Mouse (Mus musculus) neural tube, embryonic 11.5 days (tissue): ENCODE measurements around the gene Elp4. TPM values are rescaled to one million over a fixed set of nuclear protein-coding genes. Genes with fewer than 3 reads are reported as not detected.
A peak's percentile ranks its signal among the peaks of the same experiment; 100 is the strongest.

Experiments
- ATAC-seq: fragments of 200-750 bp; cut with Nextera tagmentation; 2 replicates; pipeline ENCODE4 v1.8.0; 2017; ENCODE audit warnings: moderate number of reproducible peaks, mild to moderate bottlenecking, moderate TSS enrichment, moderate library complexity; ENCODE audit not compliant: insufficient read depth, low FRiP score, low TSS enrichment
- DNase-seq: peaks from one replicate; pipeline ENCODE4 v3.0.0-alpha.2; 2015; ENCODE audit warnings: low spot score
- H3K27ac ChIP-seq: fragments of 300-500 bp; sonication (generic); 2 replicates; pipeline ENCODE4 v1.5.1; 2014; ENCODE audit warnings: low read depth, mild to moderate bottlenecking, low read length
- H3K27me3 ChIP-seq: fragments of 300-500 bp; sonication (generic); 2 replicates; pipeline ENCODE4 v1.6.1; 2014; ENCODE audit warnings: mild to moderate bottlenecking, low read length, mixed read lengths; ENCODE audit not compliant: control insufficient read depth, insufficient read depth
- H3K36me3 ChIP-seq: fragments of 300-500 bp; sonication (generic); 2 replicates; pipeline ENCODE4 v1.6.1; 2014; ENCODE audit warnings: mild to moderate bottlenecking, low read length, moderate library complexity, mixed read lengths; ENCODE audit not compliant: control insufficient read depth, insufficient read depth
- H3K4me1 ChIP-seq: fragments of 300-500 bp; sonication (generic); 2 replicates; pipeline ENCODE4 v1.6.1; 2014; ENCODE audit warnings: low read length, mixed read lengths; ENCODE audit not compliant: control insufficient read depth, insufficient read depth
- H3K4me2 ChIP-seq: fragments of 300-500 bp; sonication (generic); 2 replicates; pipeline ENCODE4 v1.6.1; 2014; ENCODE audit warnings: low read depth, mild to moderate bottlenecking, moderate library complexity
- H3K4me3 ChIP-seq: fragments of 300-500 bp; sonication (generic); 2 replicates; pipeline ENCODE4 v1.5.1; 2014; ENCODE audit warnings: low read depth, low read length
- H3K9ac ChIP-seq: fragments of 300-500 bp; sonication (generic); 2 replicates; pipeline ENCODE4 v1.6.1; 2014; ENCODE audit warnings: mild to moderate bottlenecking, low read length
- H3K9me3 ChIP-seq: fragments of 300-500 bp; sonication (generic); 2 replicates; pipeline ENCODE4 v1.6.1; 2016; ENCODE audit warnings: low read length; ENCODE audit not compliant: control insufficient read depth
- WGBS: fragments of 180-500 bp; shearing (Covaris S2); extraction: QIAGEN DNeasy Blood & Tissue Kit; methylation state at CpG from one replicate; pipeline ENCODE4 v1.1.7; 2014; 5-methylcytosine and 5-hydroxymethylcytosine counted together
- polyA plus RNA-seq: library from polyadenylated mRNA; unstranded; fragments of >200 nt; fragmentation: Nextera tagmentation; extraction: Ambion mirVana; gene quantifications from 2 replicates; pipeline ENCODE4 v1.2.1, GENCODE M21; 2014

The Elp4 gene
- polyA plus RNA-seq, 1 experiment from 2014 or later = 53.2 TPM

GRCm38 (mm10) chr2:105680146-105680998 lies 224.0 kb downstream of the Elp4 start:
- 0 out of 2 replicates have a peak, but pooled peaks cover 2% of the 10 kb centered on the region for H3K36me3 ChIP-seq
- WGBS = 1% methylated on average over 21 of the region's 24 CpGs
- peak overlapping the region; percentile 71 for H3K4me2 ChIP-seq
- ATAC-seq (peak; percentile 82), DNase-seq (peak; percentile 77)
- 0 out of 2 replicates have a peak overlapping the region, but pooled peaks have one; percentile 11 for H3K27ac ChIP-seq
- H3K4me3 ChIP-seq = peak overlapping the region; percentile 62; the same call in 1 of the 2 replicates
- peaks cover 60% of the 10 kb centered on the region for H3K27me3 ChIP-seq
- peaks cover 15% of the 10 kb centered on the region for H3K4me1 ChIP-seq
- peak overlapping the region; percentile 16 for H3K9ac ChIP-seq
- no peaks in the 10 kb centered on the region for H3K9me3 ChIP-seq

GRCm38 (mm10) chr2:105679331-105679730 lies 225.0 kb downstream of the Elp4 start:
- Histone ChIP-seq H3K27ac (no peak overlapping the region), H3K27me3 (peaks cover 62% of the 10 kb centered on the region), H3K4me3 (peak overlapping the region; percentile 62), H3K4me1 (peaks cover 18% of the 10 kb centered on the region), H3K9ac (no peak overlapping the region; the same call in 1 of the 2 replicates), H3K9me3 (no peaks in the 10 kb centered on the region), H3K4me2 (peak overlapping the region; percentile 71), H3K36me3 (no peaks in the 10 kb centered on the region)
- DNase-seq (peak; percentile 23), ATAC-seq (no peak)
- WGBS = 3% methylated on average over 2 of the region's 2 CpGs

- Histone ChIP-seq H3K27me3 (peaks cover 64% of the 10 kb centered on the region), H3K9me3 (no peaks in the 10 kb centered on the region), H3K27ac (no peak overlapping the region), H3K4me1 (peaks cover 21% of the 10 kb centered on the region), H3K9ac (peak overlapping the region; percentile 0; the same call in 1 of the 2 replicates), H3K36me3 (no peaks in the 10 kb centered on the region), H3K4me3 (peak overlapping the region; percentile 62), H3K4me2 (peak overlapping the region; percentile 71)
- WGBS = under 1% methylated on average over 7 of the region's 7 CpGs
- DNase-seq (peak; percentile 24), ATAC-seq (no peak)
Observed at GRCm38 (mm10) chr2:105678880-105679321, 225.5 kb downstream of the Elp4 start.

- H3K36me3 ChIP-seq = no peaks in the 10 kb centered on the region
- peak overlapping the region; percentile 62 for H3K4me3 ChIP-seq
- ATAC-seq = no peak
- H3K27ac ChIP-seq = no peak overlapping the region
- no peak overlapping the region; the same call in 1 of the 2 replicates for H3K9ac ChIP-seq
- no peaks in the 10 kb centered on the region for H3K9me3 ChIP-seq
- H3K27me3 ChIP-seq = peaks cover 66% of the 10 kb centered on the region
- H3K4me1 ChIP-seq = peaks cover 25% of the 10 kb centered on the region
- DNase-seq = no peak
- peak overlapping the region; percentile 71 for H3K4me2 ChIP-seq
- WGBS = 3% methylated on average over 4 of the region's 4 CpGs
Observed at GRCm38 (mm10) chr2:105678306-105678705, 226.1 kb downstream of the Elp4 start.

GRCm38 (mm10) chr2:105677434-105678105 lies 226.8 kb downstream of the Elp4 start:
- H3K27ac ChIP-seq = no peak overlapping the region
- peak; percentile 29 for DNase-seq
- no peaks in the 10 kb centered on the region for H3K36me3 ChIP-seq
- no peaks in the 10 kb centered on the region for H3K9me3 ChIP-seq
- H3K4me1 ChIP-seq = peaks cover 23% of the 10 kb centered on the region
- 0% methylated on average over 11 of the region's 11 CpGs for WGBS
- peaks cover 65% of the 10 kb centered on the region for H3K27me3 ChIP-seq
- ATAC-seq = no peak
- peak overlapping the region; percentile 92 for H3K9ac ChIP-seq
- H3K4me3 ChIP-seq = peak overlapping the region; percentile 62
- peak overlapping the region; percentile 71 for H3K4me2 ChIP-seq

- no peaks in the 10 kb centered on the region for H3K36me3 ChIP-seq
- H3K27me3 ChIP-seq = peaks cover 67% of the 10 kb centered on the region
- H3K4me2 ChIP-seq = peak overlapping the region; percentile 71
- DNase-seq = no peak
- peak overlapping the region; percentile 92 for H3K9ac ChIP-seq
- peak overlapping the region; percentile 62 for H3K4me3 ChIP-seq
- no peaks in the 10 kb centered on the region for H3K9me3 ChIP-seq
- H3K4me1 ChIP-seq = peaks cover 21% of the 10 kb centered on the region
- WGBS = 0% methylated on average over 11 of the region's 11 CpGs
- no peak for ATAC-seq
- H3K27ac ChIP-seq = peak overlapping the region; percentile 77
Observed at GRCm38 (mm10) chr2:105676909-105677433, 227.4 kb downstream of the Elp4 start.

- WGBS = under 1% methylated on average over 69 of the region's 77 CpGs
- ATAC-seq (no peak), DNase-seq (peak; percentile 66)
- Histone ChIP-seq H3K4me1 (peaks cover 16% of the 10 kb centered on the region), H3K4me2 (peak overlapping the region; percentile 71), H3K9ac (peak overlapping the region; percentile 92), H3K27ac (peak overlapping the region; percentile 77), H3K27me3 (peaks cover 63% of the 10 kb centered on the region), H3K36me3 (no peaks in the 10 kb centered on the region), H3K4me3 (peak overlapping the region; percentile 62), H3K9me3 (no peaks in the 10 kb centered on the region)
Observed at GRCm38 (mm10) chr2:105676080-105676908, 228.1 kb downstream of the Elp4 start.

GRCm38 (mm10) chr2:105675730-105676079 lies 228.7 kb downstream of the Elp4 start:
- Histone ChIP-seq H3K4me2 (peak overlapping the region; percentile 71), H3K27me3 (peaks cover 65% of the 10 kb centered on the region), H3K4me3 (peak overlapping the region; percentile 62), H3K27ac (peak overlapping the region; percentile 77; the same call in 1 of the 2 replicates), H3K9me3 (no peaks in the 10 kb centered on the region), H3K36me3 (no peaks in the 10 kb centered on the region), H3K9ac (peak overlapping the region; percentile 92), H3K4me1 (peaks cover 13% of the 10 kb centered on the region)
- no peak for ATAC-seq
- WGBS = under 1% methylated on average over 11 of the region's 11 CpGs
- DNase-seq = no peak
